Mouse (Mus musculus) myocyte (in vitro differentiated cells): ENCODE results near the gene Zfp683.

ENCODE experiments used
- CEBPB ChIP-seq: IDR thresholded peaks from 2 replicates; pipeline ENCODE4 v1.6.1; 2011; ENCODE audit warnings: mild to moderate bottlenecking, moderate library complexity; ENCODE audit not compliant: poor library complexity, insufficient read depth, severe bottlenecking
- E2F4 ChIP-seq: IDR thresholded peaks from one replicate; pipeline ENCODE4 v1.6.1; 2011; ENCODE audit warnings: mild to moderate bottlenecking, control low read depth, moderate library complexity; ENCODE audit not compliant: insufficient read depth
- MAX ChIP-seq: IDR thresholded peaks from one replicate; pipeline ENCODE4 v1.6.1; 2011; ENCODE audit warnings: low read depth, mild to moderate bottlenecking, control low read depth
- MYOD1 ChIP-seq, 3 experiments: IDR thresholded peaks; one replicate each; pipeline ENCODE4 v1.6.1; 2011; ENCODE audit warnings: control low read depth in 2 of 3, low read depth in 2 of 3, mild to moderate bottlenecking in 2 of 3, moderate library complexity in 1 of 3; ENCODE audit not compliant: insufficient read length in 2 of 3, control insufficient read depth in 1 of 3
- MYOG ChIP-seq, 3 experiments: IDR thresholded peaks; one replicate each; pipeline ENCODE4 v1.6.1; 2011; ENCODE audit warnings: control low read depth in 2 of 3, low read depth in 2 of 3, mild to moderate bottlenecking in 2 of 3; ENCODE audit not compliant: insufficient read length in 2 of 3, control insufficient read depth in 1 of 3, insufficient read depth in 1 of 3
- POLR2A ChIP-seq: IDR thresholded peaks from one replicate; pipeline ENCODE4 v1.6.1; 2011; ENCODE audit warnings: low read depth, mild to moderate bottlenecking, control low read depth, moderate library complexity; ENCODE audit not compliant: insufficient read length
- POLR2AphosphoS2 ChIP-seq: IDR thresholded peaks from one replicate; pipeline ENCODE4 v1.6.1; 2011; ENCODE audit warnings: low read depth, control low read depth; ENCODE audit not compliant: insufficient read length
- REST ChIP-seq: IDR thresholded peaks from one replicate; pipeline ENCODE4 v1.6.1; 2011; ENCODE audit warnings: mild to moderate bottlenecking, control low read depth, moderate library complexity; ENCODE audit not compliant: insufficient read depth, insufficient read length
- TCF12 ChIP-seq: IDR thresholded peaks from one replicate; pipeline ENCODE4 v1.6.1; 2011; ENCODE audit warnings: mild to moderate bottlenecking, control low read depth; ENCODE audit not compliant: poor library complexity, insufficient read depth, severe bottlenecking
- TCF3 ChIP-seq: IDR thresholded peaks from one replicate; pipeline ENCODE4 v1.6.1; 2011; ENCODE audit warnings: low read depth, control low read depth; ENCODE audit not compliant: insufficient read length
- USF1 ChIP-seq: IDR thresholded peaks from one replicate; pipeline ENCODE4 v1.6.1; 2011; ENCODE audit warnings: low read depth, mild to moderate bottlenecking, control low read depth, moderate library complexity

DNA sequence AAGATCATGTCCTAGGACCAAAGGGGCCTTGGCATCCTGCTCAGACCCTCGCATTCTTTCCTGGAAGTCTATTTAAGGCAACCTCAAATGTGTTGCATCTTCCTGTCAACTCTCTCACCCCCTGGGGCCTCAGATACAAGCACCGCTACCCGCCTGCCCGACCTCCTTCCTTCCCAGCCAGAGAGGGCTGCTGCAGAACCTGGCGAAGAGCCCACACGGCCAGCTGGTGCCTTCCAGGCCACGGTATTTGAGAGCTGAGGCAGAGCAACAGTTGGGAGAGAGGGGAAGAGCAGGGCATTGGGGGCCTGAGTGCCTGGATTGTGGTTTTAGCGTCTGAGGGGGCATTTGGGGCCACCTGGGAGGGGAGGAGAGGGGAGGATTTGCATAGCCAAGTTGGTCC lies 1.1 kb upstream of the Zfp683 start:
- TF ChIP-seq POLR2AphosphoS2 (no peak), MYOG (IDR thresholded peaks at IDR 0.05; ENCODE audit: control insufficient read depth in 1 of 3, insufficient read depth in 1 of 3, insufficient read length in 2 of 3, low read depth in 2 of 3) (peak; percentile 30 to 92 (median 59)), POLR2A (no peak), CEBPB (no peak), E2F4 (no peak), TCF12 (no peak), MAX (no peak), REST (no peak), USF1 (no peak), TCF3 (peak; percentile 29), MYOD1 (IDR thresholded peaks at IDR 0.05; ENCODE audit: control insufficient read depth in 1 of 3, insufficient read length in 2 of 3, low read depth in 2 of 3) (peak in 2 of 3 experiments; percentile 58)
